Mouse (Mus musculus) bone marrow macrophage, adult 2 months (primary cell): Measurements from ENCODE around the gene Atp6v1f. TPM values are rescaled to one million over a fixed set of nuclear protein-coding genes. Genes with fewer than 3 reads are reported as not detected.

ENCODE experiments used
- H3K27ac ChIP-seq: 2 replicates; pipeline ENCODE4 v1.5.1; 2012; ENCODE audit warnings: low read depth, low read length; ENCODE audit not compliant: insufficient read depth
- H3K4me1 ChIP-seq: 2 replicates; pipeline ENCODE4 v1.6.1; 2012; ENCODE audit warnings: low read length; ENCODE audit not compliant: control insufficient read depth, insufficient read depth
- H3K4me3 ChIP-seq: 2 replicates; pipeline ENCODE4 v1.5.1; 2012; ENCODE audit warnings: mild to moderate bottlenecking, low read length, moderate library complexity; ENCODE audit not compliant: insufficient read depth
- CTCF ChIP-seq: IDR thresholded peaks from 2 replicates; pipeline ENCODE4 v1.5.1; 2012; ENCODE audit warnings: low read depth, mild to moderate bottlenecking, low read length, moderate library complexity
- POLR2A ChIP-seq: IDR thresholded peaks from 2 replicates; pipeline ENCODE4 v1.6.1; 2012; ENCODE audit warnings: mild to moderate bottlenecking, low read depth, low read length, borderline replicate concordance
- polyA plus RNA-seq: library from polyadenylated mRNA; stranded (reverse); fragments of >200 nt; gene quantifications from 2 replicates; pipeline ENCODE4 v1.2.4, GENCODE M21; 2012; ENCODE audit not compliant: missing spikeins, insufficient read depth, insufficient read length

Atp6v1f gene
- polyA plus RNA-seq, 1 experiment = 347 TPM

DNA sequence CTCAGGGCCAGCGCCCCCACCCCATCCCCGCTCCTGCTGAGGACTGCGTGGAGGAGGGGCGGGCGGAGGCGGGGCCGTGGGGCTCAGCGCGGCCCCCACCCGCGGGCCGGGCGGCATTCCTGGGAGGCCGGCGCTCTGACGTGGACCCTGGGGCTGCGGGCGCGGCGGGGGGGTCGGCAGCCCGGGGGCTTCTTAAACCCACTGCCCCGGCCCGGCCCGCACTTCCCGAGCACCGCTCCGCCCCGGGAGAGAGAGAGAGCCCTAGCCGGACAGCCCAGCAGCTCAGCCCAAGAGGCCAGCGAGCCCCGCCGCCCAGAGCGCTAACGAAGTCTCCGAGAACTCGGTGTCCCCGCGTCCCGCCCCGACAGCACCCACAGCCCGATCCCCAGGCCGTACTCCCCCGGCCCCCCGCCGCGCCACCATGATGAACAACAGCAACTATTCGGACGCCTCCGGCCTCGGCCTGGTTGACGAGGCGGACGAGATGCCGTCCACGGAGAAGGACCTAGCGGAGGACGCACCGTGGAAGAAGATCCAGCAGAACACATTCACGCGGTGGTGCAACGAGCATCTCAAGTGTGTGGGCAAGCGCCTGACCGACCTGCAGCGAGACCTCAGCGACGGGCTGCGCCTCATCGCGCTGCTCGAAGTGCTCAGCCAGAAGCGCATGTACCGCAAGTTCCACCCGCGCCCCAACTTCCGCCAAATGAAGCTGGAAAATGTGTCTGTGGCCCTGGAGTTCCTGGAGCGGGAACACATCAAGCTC, 34.3 kb upstream of the Atp6v1f start, which contains the start of gene Flnc:
TSS of gene Flnc (plus strand) at position 219 of the 766 bp plus-strand sequence.
- H3K4me3 ChIP-seq = peak within 1 kb of the TSS; percentile 56
- H3K27ac ChIP-seq = no peak within 1 kb of the TSS

DNA sequence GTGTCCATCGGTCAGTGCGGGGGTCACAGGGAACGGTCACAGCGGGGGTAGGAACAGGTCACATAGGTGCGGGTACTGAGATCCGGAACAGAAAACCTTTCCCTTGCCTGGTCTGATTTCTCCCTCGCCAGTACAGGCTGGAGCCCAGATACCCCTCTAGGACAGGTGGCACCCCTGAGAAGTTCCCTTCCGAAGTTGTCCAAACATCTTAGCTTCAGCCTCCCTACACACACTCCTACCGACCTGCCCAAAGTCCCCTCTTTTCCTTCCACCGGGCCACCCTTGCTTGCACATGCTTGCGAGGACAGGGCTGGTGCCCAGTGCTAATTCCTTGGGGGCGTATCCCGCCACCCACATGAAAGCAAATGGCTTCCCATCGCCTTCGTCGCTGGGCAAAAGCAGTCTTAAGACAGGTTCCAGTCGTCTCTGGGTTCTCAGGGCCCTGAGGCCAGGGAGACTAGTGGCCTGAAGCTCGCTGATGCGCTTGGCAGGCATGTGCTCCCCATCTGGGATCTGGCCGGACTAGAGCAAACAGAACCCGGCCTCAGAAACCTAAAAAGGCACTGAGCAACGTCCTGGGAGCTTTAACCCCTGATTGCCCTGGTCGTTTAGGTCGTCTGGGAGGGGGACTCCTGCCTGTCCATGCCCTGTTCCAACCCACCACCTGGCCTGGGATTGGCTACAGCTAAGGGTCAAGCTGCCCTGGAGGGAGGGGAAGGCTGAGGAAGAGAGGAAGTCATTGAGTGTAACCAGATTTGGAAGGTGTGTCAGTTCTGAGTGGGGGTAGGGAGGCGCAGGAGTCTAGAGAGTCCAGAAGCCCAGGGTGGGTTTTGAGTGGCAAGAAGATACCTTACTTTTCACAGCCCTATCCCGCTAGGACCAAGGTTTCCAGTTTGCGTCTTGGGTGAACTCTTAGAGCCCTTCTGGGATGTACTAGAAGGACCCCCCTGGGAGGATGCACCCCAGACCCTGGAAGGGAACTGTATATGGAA, 33.4 kb upstream of the Atp6v1f start:
- Histone ChIP-seq H3K4me3 (peak overlapping the region; percentile 56), H3K4me1 (peaks cover 12% of the 10 kb centered on the region), H3K27ac (no peak overlapping the region)
- TF ChIP-seq CTCF = no peak
- no peak for TF ChIP-seq POLR2A

More for the DNA sequence above, 34.3 kb upstream of the Atp6v1f start, which contains the start of gene Flnc:
- H3K4me1 ChIP-seq = peaks cover 12% of the 10 kb centered on the region
- TF ChIP-seq POLR2A (no peak), CTCF (no peak)

DNA sequence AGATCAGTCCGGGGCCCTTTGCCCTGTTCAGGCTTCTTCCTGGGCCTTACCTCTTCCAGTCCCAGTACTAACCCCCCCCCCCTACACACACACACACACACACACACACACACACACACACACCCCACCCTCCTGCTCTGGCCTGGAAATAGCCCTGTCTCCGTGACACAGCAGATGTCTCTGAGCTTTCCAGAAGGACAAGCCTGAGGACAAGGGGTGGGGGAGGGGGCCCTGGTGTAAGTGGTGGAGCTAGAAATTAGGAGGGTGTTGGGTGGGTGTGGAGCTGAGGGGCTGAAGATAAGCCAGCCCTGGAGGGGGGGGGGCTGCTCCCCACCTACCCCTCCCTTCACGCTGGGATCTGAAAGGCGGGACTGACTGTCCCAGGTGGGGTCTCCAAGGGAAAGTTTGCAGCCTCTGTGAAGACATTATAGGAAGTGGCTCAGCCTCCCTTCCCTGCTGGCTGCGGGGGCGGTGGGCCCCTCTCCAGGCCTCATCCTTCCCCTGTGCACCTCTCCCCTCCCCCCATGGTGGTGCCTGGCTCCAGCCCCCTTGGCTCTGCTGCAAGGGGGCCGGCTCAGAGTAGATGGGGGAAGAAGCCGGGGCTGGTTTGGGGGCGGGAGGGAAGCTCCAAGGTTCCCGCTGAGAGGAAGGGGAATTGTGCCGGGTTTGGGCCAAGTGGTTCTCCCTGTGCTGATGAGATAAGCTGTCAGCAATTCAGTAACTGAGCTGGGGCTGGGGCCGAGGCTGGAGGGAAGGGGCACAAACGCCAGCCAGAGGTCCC, 32.4 kb upstream of the Atp6v1f start:
- no peak overlapping the region for H3K4me3 ChIP-seq
- H3K27ac ChIP-seq = no peak overlapping the region
- peaks cover 12% of the 10 kb centered on the region for H3K4me1 ChIP-seq
- TF ChIP-seq POLR2A = no peak
- TF ChIP-seq CTCF = no peak

DNA sequence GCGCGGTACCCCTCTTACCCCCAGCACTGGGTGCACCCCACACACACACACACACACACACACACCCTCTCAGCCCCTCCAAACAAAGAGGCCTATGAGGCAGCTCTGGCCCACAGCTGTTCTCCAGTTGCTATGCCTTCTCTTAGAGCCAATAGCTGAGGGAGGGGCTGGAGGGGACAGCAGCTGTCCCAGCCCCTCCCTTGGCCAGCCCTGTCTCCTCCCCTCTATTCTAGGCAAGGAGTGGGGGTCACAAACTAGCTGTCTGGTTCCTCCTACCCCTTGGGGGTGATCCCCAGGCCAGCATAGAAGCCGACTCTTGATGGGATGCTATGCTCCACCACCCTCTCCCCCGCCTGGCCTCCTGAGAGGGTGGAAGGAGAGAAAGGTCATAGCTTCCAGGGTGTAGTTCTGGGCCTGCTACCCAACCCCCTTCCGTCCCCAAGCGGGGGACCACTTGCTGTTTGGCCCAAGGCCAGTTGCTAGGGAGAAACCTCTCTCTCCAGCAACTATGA, 31.5 kb upstream of the Atp6v1f start:
- Histone ChIP-seq H3K27ac (no peak overlapping the region), H3K4me1 (peaks cover 6% of the 10 kb centered on the region; the same call in 1 of the 2 replicates), H3K4me3 (no peak overlapping the region)
- TF ChIP-seq CTCF = no peak
- TF ChIP-seq POLR2A = no peak

DNA sequence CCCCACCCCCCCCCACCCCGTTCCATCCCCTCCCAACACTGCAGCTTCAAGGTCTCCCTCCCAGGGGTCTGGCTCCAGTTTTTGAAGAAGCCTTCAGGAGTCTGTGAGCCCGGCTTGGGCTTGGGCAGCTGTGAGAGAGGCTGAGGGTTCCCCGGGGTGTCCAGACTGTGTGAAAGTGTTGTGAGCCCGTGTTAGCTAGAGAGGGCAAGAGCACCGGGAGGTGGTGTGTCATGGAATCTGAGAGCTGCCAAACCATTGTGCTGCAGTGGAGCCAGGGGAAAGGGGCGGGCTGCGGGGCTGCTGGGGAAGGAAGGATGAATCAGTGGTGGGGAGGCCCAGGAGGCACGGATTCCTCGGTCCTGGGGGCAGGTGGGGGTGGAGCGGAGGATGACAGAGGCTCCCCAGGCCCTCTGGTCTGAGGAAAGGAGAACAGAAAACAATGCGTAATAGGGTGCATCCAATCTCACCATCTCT, 31.0 kb upstream of the Atp6v1f start:
- H3K4me1 ChIP-seq = 0 out of 2 replicates have a peak, but pooled peaks cover 5% of the 10 kb centered on the region
- H3K27ac ChIP-seq = no peak overlapping the region
- TF ChIP-seq CTCF = no peak
- TF ChIP-seq POLR2A = no peak
- no peak overlapping the region for H3K4me3 ChIP-seq

DNA sequence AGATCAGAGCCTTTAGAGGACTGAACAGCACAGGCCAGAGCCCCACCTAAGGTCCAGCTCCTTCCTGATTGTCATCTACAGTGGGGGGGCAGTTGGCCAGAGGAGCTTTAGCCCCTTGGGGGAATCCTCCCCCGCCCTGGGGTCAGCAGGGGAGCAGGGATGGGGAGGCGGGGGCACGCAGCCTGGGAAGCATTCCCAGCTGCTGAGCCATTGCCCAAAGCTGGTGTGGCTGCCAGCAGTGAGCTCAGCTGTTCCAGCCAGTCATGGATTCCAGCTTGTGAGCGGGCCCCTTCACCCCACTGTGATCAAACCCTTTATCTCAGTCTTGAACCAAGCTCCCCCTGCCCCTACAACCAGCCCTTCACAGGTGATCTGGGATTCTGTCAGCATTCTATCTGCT, 28.3 kb upstream of the Atp6v1f start:
- no peak overlapping the region for H3K4me3 ChIP-seq
- H3K4me1 ChIP-seq = 0 out of 2 replicates have a peak, but pooled peaks cover 4% of the 10 kb centered on the region
- TF ChIP-seq CTCF (no peak), POLR2A (no peak)
- H3K27ac ChIP-seq = no peak overlapping the region

DNA sequence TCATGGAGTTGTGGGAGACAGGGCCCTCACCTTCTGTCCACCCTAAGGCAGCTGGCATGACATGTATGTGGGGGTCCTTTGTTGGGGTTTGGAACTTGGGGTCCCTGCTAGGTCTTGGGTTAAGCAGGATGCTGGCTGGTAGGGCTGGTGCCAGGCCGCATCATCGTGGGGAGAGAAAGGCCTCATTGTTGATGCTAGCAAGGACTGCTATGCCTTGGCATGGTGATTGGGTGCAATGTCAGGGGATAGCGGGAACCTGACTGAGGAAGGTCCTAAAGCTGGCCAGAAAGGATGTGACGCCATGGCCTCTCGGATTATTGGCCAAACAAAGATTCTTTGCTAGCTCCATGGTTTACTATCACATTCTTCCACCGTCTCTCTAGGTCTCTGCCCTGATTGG, 27.7 kb upstream of the Atp6v1f start:
- Histone ChIP-seq H3K4me3 (no peak overlapping the region), H3K27ac (no peak overlapping the region), H3K4me1 (no peaks in the 10 kb centered on the region)
- no peak for TF ChIP-seq CTCF
- no peak for TF ChIP-seq POLR2A

DNA sequence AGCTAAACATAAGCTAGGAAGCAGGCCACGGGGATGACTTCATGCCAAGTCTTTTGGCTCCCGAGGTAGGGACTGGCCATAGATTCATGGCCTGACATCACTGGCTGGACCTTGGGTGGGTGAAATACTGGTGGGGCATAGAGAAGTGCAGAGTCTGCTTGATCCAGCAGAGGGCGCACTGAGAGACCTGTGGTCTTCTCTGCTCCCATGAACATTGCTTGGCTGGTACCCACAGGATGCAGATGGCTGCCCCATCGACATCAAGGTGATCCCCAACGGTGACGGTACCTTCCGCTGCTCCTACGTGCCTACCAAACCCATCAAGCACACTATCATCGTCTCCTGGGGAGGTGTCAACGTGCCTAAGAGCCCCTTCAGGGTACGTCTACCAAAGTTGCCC, 22.7 kb upstream of the Atp6v1f start:
- Histone ChIP-seq H3K4me3 (no peak overlapping the region), H3K4me1 (no peaks in the 10 kb centered on the region), H3K27ac (no peak overlapping the region)
- peak; percentile 69 for TF ChIP-seq CTCF
- no peak for TF ChIP-seq POLR2A

DNA sequence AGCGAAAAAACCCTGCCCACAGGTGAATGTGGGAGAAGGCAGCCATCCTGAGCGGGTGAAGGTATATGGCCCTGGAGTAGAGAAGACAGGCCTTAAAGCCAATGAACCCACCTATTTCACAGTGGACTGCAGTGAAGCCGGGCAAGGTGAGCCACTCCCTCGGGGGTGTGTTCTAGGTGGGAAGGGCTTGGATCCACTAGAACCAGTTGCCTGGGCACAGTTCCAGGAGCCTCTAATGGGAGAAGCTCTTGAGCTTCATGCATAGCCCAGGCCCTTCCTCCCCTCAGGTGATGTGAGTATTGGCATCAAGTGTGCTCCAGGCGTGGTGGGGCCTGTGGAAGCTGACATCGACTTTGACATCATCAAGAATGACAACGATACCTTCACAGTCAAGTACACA, 22.2 kb upstream of the Atp6v1f start:
- TF ChIP-seq CTCF (no peak), POLR2A (no peak)
- no peak overlapping the region for H3K4me3 ChIP-seq
- no peak overlapping the region for H3K27ac ChIP-seq
- H3K4me1 ChIP-seq = no peaks in the 10 kb centered on the region
